Mouse (Mus musculus) heart, postnatal 36 days (tissue): ENCODE data around the gene Megf6. TPM values are rescaled to one million over a fixed set of nuclear protein-coding genes. Genes with fewer than 3 reads are reported as not detected.

Experiments used
- DNase-seq, 2 experiments: peaks; one replicate each; pipeline ENCODE4 v3.0.0; 2021 to 2022
- intact Hi-C: fragments of 180-260 bp; cut with DNase I; formaldehyde crosslinking; loops from one replicate; pipeline ENCODE4 v1.15.1; 2025
- total RNA-seq, 2 experiments: library from RNA; stranded (reverse); gene quantifications; 2 replicates each; pipeline ENCODE4 v1.2.3; 2021

Megf6 gene
- total RNA-seq, 2 experiments from 2014 or later = 5.4 to 8.0 TPM

DNA sequence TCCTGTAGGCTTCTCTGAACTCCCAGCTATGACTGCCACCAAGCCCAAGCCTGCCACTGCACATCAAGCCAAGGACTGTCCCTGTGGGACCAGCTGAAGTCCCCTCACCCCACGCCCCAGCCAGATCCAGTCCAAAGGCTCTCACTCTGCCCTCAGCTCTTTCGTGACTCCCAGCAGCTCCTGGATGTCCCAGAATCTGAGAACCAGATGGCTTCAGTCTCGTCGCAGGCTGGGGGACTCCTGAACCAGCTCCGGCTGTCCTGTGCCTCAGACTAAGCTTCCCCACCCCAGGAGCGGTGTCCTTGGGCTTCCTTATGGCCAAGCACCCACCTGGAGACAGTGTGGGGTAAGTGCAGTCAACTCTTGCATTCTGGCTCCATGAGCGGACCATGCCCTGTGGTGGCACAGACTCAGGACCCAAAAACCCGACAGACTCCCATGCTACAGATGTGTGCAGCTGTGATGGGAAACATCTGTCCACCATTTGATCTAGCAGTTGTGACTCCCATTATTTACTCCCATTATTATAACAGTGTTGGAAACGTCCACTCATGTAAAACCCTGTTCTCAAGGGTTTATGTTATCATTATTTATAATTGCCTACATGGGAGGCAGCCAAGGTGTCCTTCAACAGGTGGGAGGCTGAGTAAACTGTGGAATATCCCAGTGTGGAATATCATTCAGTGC, 140.2 kb downstream of the Megf6 start:
- no peak for DNase-seq
- intact Hi-C loops = no loop called here

DNA sequence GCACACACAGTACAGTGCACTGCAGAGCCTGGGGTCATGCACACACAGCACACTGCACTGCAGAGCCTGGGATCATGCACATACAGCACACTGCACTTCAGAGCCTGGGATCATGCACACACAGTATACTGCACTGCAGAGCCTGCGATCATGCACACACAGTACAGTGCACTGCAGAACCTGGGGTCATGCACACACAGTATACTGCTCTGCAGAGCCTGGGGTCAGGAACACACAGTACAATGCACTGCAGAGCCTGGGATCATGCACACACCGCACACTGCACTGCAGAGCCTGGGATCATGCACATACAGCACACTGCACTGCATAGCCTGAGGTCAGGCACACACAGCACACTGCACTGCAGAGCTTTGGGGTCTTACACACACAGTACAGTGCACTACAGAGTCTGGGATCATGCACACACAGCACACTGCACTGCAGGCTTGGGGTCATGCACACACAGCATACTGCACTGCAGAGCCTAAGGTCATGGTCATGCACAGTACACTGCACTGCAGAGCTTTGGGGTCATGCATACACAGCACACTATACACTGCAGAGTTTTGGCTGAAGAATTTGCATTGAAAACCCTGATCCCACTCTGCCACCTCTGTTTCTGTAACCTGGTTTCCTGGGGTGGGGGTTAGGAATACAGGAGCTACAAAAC, 141.7 kb downstream of the Megf6 start:
- DNase-seq = no peak
- intact Hi-C loops = no loop called here

GRCm38 (mm10) chr4:154312935-154313621, 142.5 kb downstream of the Megf6 start:
- no peak for DNase-seq
- intact Hi-C loops = no loop called here

- no peak for DNase-seq
- intact Hi-C loops = no loop called here
These were observed 143.1 kb downstream of the Megf6 start for GRCm38 (mm10) chr4:154313622-154313967.

Other genes with a start within 250 kb of the Megf6 start
- gene A430005L14Rik, start 213.5 kb upstream of the Megf6 start, total RNA-seq = 10 to 100 TPM; 14.0 to 15.4 TPM
- gene Dffb, start 195.6 kb upstream of the Megf6 start, total RNA-seq = 1 to 10 TPM; 3.7 to 4.4 TPM
- gene Cep104, start 195.5 kb upstream of the Megf6 start, total RNA-seq = 10 to 100 TPM; 28.0 to 29.6 TPM
- gene Lrrc47, start 159.0 kb upstream of the Megf6 start, total RNA-seq = 10 to 100 TPM; 30.6 to 33.1 TPM
- gene Smim1, start 144.5 kb upstream of the Megf6 start, total RNA-seq = 1 to 10 TPM; 5.9 to 7.0 TPM
- gene Ccdc27, start 128.1 kb upstream of the Megf6 start, total RNA-seq = not detected
- gene Trp73, start 30.5 kb upstream of the Megf6 start, total RNA-seq = not detected
- gene Wrap73, start 28.4 kb upstream of the Megf6 start, total RNA-seq = 10 to 100 TPM; 10.8 to 15.0 TPM
- 100 to 1,000 TPM; 132 to 136 TPM for gene Tprgl, start 10.1 kb upstream of the Megf6 start, total RNA-seq
- gene Arhgef16, start 130.9 kb downstream of the Megf6 start, total RNA-seq = under 1 TPM; 0.17 to 0.19 TPM
- gene B230104I21Rik, start 165.4 kb downstream of the Megf6 start, total RNA-seq = not detected